Mouse (Mus musculus): ENCODE measurements at regions not wholly inside any gene's neighbourhood (a gene's known extent, or its start where the extent isn't known, plus 50 kb on each side); places are given as distances from the start of the nearest gene placed in this dataset.
A peak's percentile ranks its signal among the peaks of the same experiment; 100 is the strongest.

DNA sequence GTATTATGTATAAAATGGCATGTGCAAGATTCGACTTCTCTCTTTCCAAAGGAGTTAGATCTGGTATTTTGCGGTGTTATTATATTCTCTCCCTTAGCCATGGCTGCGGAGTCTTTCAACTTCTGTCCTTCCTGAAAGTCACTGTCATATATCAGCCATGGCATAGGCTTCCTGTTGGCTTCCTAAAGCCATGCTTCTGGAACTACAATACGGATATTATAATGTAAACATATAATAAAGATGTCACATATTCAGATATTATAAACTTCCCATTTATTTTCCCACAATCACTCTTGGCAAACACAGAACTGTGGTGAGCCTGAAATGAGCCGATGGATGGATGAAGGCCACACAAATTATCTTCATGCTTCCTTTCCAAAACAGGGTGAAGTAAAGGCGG is 240.8 kb downstream of the Basp1 start:
- WGBS = 90% methylated on average over 6 of the region's 6 CpGs

GRCm38 (mm10) chr15:25146371-25146770 is 267.2 kb downstream of the Basp1 start:
- H3K27ac ChIP-seq (ENCODE audit: low read depth, low read length) = no peak overlapping the region
- H3K36me3 ChIP-seq (ENCODE audit: control insufficient read depth, insufficient read depth, low read length) = no peaks in the 10 kb centered on the region
- no peaks in the 10 kb centered on the region for H3K9me3 ChIP-seq (ENCODE audit: control insufficient read depth, low read length)
- H3K4me3 ChIP-seq (ENCODE audit: low read depth, low read length) = no peak overlapping the region
- no peak overlapping the region for H3K4me2 ChIP-seq (ENCODE audit: low read depth, low read length)
- WGBS = 88% methylated on average over 1 of the region's 1 CpGs
- no peak overlapping the region for H3K9ac ChIP-seq (replicated peaks; ENCODE audit: low read depth, low read length)
- ATAC-seq (ENCODE audit: low read depth) = no peak
- no peaks in the 10 kb centered on the region for H3K27me3 ChIP-seq (ENCODE audit: control insufficient read depth, insufficient read depth, low read length)
- no peaks in the 10 kb centered on the region for H3K4me1 ChIP-seq (ENCODE audit: control insufficient read depth, insufficient read depth, low read length)

More for the DNA sequence above, 240.8 kb downstream of the Basp1 start:
- H3K9ac ChIP-seq (replicated peaks; ENCODE audit: low read depth, low read length) = no peak overlapping the region
- no peaks in the 10 kb centered on the region for H3K4me1 ChIP-seq (ENCODE audit: control insufficient read depth, insufficient read depth, low read length)
- H3K4me3 ChIP-seq (ENCODE audit: low read depth, low read length) = no peak overlapping the region
- H3K27me3 ChIP-seq (ENCODE audit: control insufficient read depth, insufficient read depth, low read length) = no peaks in the 10 kb centered on the region
- H3K9me3 ChIP-seq (ENCODE audit: control insufficient read depth, low read length) = no peaks in the 10 kb centered on the region
- ATAC-seq (ENCODE audit: low read depth) = no peak
- H3K27ac ChIP-seq (ENCODE audit: low read depth, low read length) = no peak overlapping the region
- H3K36me3 ChIP-seq (ENCODE audit: control insufficient read depth, insufficient read depth, low read length) = no peaks in the 10 kb centered on the region
- H3K4me2 ChIP-seq (ENCODE audit: low read depth, low read length) = no peak overlapping the region

DNA sequence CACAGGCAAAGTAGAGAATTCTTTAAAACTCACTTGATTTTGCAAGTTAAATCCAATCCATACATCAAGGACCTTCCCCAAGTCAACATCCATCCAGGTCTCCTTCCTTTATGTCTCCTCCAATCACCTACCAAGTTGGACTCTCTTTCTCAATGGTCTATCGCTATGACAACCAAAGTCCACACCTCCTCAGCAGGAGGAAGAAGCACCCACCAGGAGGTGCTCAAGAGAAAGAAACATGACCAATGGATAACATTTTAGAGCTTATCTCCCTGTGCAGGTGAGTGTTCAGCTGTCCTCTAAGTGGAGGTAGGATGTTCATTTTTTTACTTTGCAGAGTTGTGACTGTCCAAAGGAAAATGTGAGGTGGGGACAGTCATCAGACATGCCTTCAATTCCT is 269.3 kb downstream of the Basp1 start:
- Histone ChIP-seq H3K4me2 (ENCODE audit: low read depth, low read length) (no peak overlapping the region), H3K4me1 (ENCODE audit: control insufficient read depth, insufficient read depth, low read length) (no peaks in the 10 kb centered on the region; the same call in 1 of the 2 replicates), H3K9me3 (ENCODE audit: control insufficient read depth, low read length) (no peaks in the 10 kb centered on the region), H3K27me3 (ENCODE audit: control insufficient read depth, insufficient read depth, low read length) (no peaks in the 10 kb centered on the region), H3K9ac (replicated peaks; ENCODE audit: low read depth, low read length) (no peak overlapping the region), H3K36me3 (ENCODE audit: control insufficient read depth, insufficient read depth, low read length) (no peaks in the 10 kb centered on the region), H3K4me3 (ENCODE audit: low read depth, low read length) (no peak overlapping the region), H3K27ac (ENCODE audit: low read depth, low read length) (no peak overlapping the region)
- WGBS = 75% methylated on average over 1 of the region's 1 CpGs
- no peak for ATAC-seq (ENCODE audit: low read depth)

DNA sequence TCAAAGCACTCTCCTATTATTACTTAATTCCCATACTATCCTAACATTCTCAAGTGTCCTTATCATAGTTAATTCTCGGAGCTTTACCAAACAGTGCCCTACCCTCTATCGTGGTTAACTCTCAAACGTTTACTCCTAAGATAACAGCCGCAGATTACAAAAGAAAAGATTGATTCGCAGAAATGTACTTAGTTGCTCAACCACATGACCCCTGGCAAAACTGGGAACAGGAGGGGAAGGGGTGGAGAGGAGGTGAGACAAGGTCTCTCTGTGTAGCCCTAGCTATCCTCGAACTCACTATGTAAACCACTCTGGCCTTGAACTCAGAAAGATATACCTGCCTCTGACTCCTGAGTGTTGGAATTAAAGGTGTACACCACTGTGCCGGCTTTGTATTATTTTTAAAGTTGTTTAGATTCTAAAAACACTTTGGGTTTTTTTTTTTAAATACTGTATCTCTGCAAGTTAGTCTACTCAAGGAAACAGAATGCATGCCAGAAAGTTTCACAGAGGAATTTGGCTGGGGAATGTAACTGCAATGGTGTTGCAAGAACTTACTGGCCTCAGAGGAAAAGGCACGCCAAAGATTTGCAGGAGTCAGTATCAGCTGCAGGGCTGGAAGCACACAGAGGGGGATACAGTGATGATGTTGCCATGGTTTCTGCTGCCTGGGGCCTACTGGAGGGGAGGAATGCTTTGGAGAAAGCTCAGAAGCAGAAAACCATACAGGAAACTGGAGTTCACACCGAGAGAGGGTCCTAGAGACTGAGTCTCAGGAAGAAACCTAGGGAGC is 273.0 kb downstream of the Basp1 start:
- no peak overlapping the region for H3K4me2 ChIP-seq (ENCODE audit: low read depth, low read length)
- no peaks in the 10 kb centered on the region for H3K36me3 ChIP-seq (ENCODE audit: control insufficient read depth, insufficient read depth, low read length)
- no peak overlapping the region for H3K9ac ChIP-seq (replicated peaks; ENCODE audit: low read depth, low read length)
- 68% methylated on average over 9 of the region's 9 CpGs for WGBS
- no peak overlapping the region for H3K4me3 ChIP-seq (ENCODE audit: low read depth, low read length)
- no peaks in the 10 kb centered on the region for H3K27me3 ChIP-seq (ENCODE audit: control insufficient read depth, insufficient read depth, low read length)
- H3K27ac ChIP-seq (ENCODE audit: low read depth, low read length) = no peak overlapping the region; the same call in 1 of the 2 replicates
- ATAC-seq (ENCODE audit: low read depth) = peak; percentile 85; the same call in 1 of the 2 replicates
- H3K4me1 ChIP-seq (ENCODE audit: control insufficient read depth, insufficient read depth, low read length) = no peaks in the 10 kb centered on the region; the same call in 1 of the 2 replicates
- H3K9me3 ChIP-seq (ENCODE audit: control insufficient read depth, low read length) = no peaks in the 10 kb centered on the region

DNA sequence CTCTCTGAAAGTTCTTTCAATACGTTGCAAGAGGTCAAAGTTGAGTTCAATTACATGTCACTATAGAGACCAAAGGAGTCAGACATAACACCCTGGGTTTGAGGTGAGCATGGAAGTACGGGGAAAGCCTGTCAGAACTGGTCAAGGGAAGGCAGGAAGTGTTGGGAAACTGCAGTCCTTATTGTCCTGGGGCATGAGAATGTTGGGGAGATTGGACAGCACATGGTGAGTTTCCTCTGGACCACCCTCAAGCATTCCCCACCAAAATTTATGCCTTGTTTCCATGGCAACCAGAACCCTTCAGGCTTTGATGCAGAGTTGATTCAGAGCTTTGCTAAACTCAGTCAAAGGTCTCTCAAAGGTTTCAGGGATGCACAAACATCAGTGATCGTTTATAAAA is 276.5 kb downstream of the Basp1 start:
- no peak overlapping the region for H3K27ac ChIP-seq (ENCODE audit: low read depth, low read length)
- no peaks in the 10 kb centered on the region for H3K36me3 ChIP-seq (ENCODE audit: control insufficient read depth, insufficient read depth, low read length)
- no peaks in the 10 kb centered on the region for H3K27me3 ChIP-seq (ENCODE audit: control insufficient read depth, insufficient read depth, low read length)
- no peak overlapping the region for H3K4me3 ChIP-seq (ENCODE audit: low read depth, low read length)
- no peak overlapping the region for H3K9ac ChIP-seq (replicated peaks; ENCODE audit: low read depth, low read length)
- no peak overlapping the region for H3K4me2 ChIP-seq (ENCODE audit: low read depth, low read length)
- H3K4me1 ChIP-seq (ENCODE audit: control insufficient read depth, insufficient read depth, low read length) = no peaks in the 10 kb centered on the region; the same call in 1 of the 2 replicates
- 4% methylated on average over 3 of the region's 3 CpGs for WGBS
- peak; percentile 46 for ATAC-seq (ENCODE audit: low read depth)
- H3K9me3 ChIP-seq (ENCODE audit: control insufficient read depth, low read length) = no peaks in the 10 kb centered on the region

DNA sequence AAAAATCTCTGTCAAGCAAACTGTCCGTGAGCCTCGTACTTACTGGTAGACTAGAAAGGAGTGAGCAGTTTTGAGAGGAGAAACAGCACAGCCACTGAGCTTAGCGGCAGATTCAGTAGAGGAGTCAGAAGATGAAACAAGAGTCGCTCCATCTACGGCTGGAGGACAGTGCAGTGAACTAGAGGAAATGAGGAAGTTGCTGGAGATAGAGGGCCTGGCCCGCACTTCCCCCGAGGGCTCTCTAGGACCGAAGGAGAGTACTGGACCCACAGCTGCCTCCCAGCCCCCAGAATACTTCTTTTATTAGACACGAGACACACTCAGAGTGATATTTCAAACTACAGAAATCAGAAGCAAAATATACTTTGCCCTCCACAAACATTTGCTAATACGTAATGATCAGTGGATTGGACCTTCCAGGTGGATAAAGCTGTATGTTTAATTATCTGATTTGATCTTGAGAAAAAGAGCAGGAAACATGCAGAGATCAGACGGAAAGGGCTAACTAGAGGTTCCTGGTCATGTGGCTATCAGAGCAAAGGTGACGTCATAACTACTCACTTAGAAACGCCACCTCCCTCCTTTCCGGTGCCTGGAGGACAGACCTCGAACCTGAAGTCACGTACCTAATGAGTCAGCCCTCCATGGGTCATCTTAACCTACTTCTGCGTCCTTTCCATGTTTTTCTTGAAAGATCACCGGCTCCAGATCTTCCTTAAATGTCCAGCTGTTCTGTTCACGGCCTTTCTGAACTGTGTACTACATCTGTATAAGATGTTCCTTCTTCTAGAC is 277.9 kb downstream of the Basp1 start:
- Histone ChIP-seq H3K4me2 (ENCODE audit: low read depth, low read length) (no peak overlapping the region), H3K27me3 (ENCODE audit: control insufficient read depth, insufficient read depth, low read length) (no peaks in the 10 kb centered on the region), H3K36me3 (ENCODE audit: control insufficient read depth, insufficient read depth, low read length) (no peaks in the 10 kb centered on the region), H3K4me1 (ENCODE audit: control insufficient read depth, insufficient read depth, low read length) (no peaks in the 10 kb centered on the region), H3K4me3 (ENCODE audit: low read depth, low read length) (no peak overlapping the region), H3K9ac (replicated peaks; ENCODE audit: low read depth, low read length) (no peak overlapping the region), H3K27ac (ENCODE audit: low read depth, low read length) (no peak overlapping the region), H3K9me3 (ENCODE audit: control insufficient read depth, low read length) (no peaks in the 10 kb centered on the region)
- no peak for ATAC-seq (ENCODE audit: low read depth)
- 91% methylated on average over 19 of the region's 19 CpGs for WGBS

DNA sequence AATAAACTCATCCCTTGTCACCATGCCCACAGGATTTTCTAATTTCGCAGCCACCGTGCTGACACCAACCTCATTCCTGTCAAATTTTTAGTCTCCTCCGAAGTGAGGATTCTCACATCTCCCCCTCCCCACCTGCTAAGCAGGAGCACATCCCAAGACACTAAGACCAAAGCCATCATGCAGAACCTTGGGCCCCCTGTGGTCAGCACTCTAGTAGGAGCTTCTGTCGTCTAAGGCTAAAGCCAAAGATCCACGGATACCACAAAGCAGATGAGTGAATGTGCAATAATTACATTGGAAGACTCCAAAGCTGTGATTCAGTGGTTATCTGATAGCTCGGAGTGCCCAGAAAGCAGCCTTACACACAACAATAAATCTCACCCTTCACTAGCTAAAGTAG is 283.5 kb downstream of the Basp1 start:
- no peak overlapping the region for H3K4me3 ChIP-seq (ENCODE audit: low read depth, low read length)
- ATAC-seq (ENCODE audit: low read depth) = no peak
- H3K9ac ChIP-seq (replicated peaks; ENCODE audit: low read depth, low read length) = no peak overlapping the region
- H3K27ac ChIP-seq (ENCODE audit: low read depth, low read length) = no peak overlapping the region
- H3K9me3 ChIP-seq (ENCODE audit: control insufficient read depth, low read length) = no peaks in the 10 kb centered on the region
- no peak overlapping the region for H3K4me2 ChIP-seq (ENCODE audit: low read depth, low read length)
- no peaks in the 10 kb centered on the region for H3K4me1 ChIP-seq (ENCODE audit: control insufficient read depth, insufficient read depth, low read length)
- WGBS = 55% methylated on average over 6 of the region's 6 CpGs
- H3K36me3 ChIP-seq (ENCODE audit: control insufficient read depth, insufficient read depth, low read length) = no peaks in the 10 kb centered on the region
- H3K27me3 ChIP-seq (ENCODE audit: control insufficient read depth, insufficient read depth, low read length) = no peaks in the 10 kb centered on the region

- no peak for ATAC-seq (ENCODE audit: low read depth)
Measured at GRCm38 (mm10) chr15:25129572-25129971, 284.0 kb downstream of the Basp1 start.

DNA sequence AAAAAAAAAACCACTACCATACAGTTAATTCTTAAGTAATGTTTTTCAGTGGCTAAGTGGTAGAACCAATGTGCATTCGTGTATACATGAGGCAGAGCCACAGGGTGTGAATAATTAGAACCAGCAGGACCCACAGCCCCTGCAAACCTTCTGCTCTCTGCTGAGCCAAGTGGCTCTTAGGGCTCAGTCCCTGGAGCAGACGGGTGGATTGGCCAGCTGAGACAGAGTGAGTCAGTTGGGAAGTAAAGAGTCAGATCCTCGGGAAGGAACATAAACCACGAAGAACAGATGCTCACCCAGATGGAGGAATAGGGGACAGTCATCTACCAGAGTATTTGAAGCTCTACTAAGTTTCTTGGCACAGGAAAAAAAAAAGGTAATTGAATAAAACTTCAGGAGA is 293.1 kb downstream of the Basp1 start:
- Histone ChIP-seq H3K4me3 (ENCODE audit: low read depth, low read length) (no peak overlapping the region), H3K27me3 (ENCODE audit: control insufficient read depth, insufficient read depth, low read length) (no peaks in the 10 kb centered on the region), H3K4me2 (ENCODE audit: low read depth, low read length) (no peak overlapping the region), H3K36me3 (ENCODE audit: control insufficient read depth, insufficient read depth, low read length) (no peaks in the 10 kb centered on the region), H3K27ac (ENCODE audit: low read depth, low read length) (no peak overlapping the region), H3K9ac (replicated peaks; ENCODE audit: low read depth, low read length) (no peak overlapping the region), H3K9me3 (ENCODE audit: control insufficient read depth, low read length) (no peaks in the 10 kb centered on the region), H3K4me1 (ENCODE audit: control insufficient read depth, insufficient read depth, low read length) (no peaks in the 10 kb centered on the region; the same call in 1 of the 2 replicates)
- peak; percentile 58; the same call in 1 of the 2 replicates for ATAC-seq (ENCODE audit: low read depth)
- WGBS = 26% methylated on average over 4 of the region's 4 CpGs

More at GRCm38 (mm10) chr15:25129572-25129971, 284.0 kb downstream of the Basp1 start:
- H3K27me3 ChIP-seq (ENCODE audit: control insufficient read depth, insufficient read depth, low read length) = no peaks in the 10 kb centered on the region
- H3K4me2 ChIP-seq (ENCODE audit: low read depth, low read length) = no peak overlapping the region
- H3K36me3 ChIP-seq (ENCODE audit: control insufficient read depth, insufficient read depth, low read length) = no peaks in the 10 kb centered on the region
- no peak overlapping the region for H3K4me3 ChIP-seq (ENCODE audit: low read depth, low read length)
- 63% methylated on average over 5 of the region's 5 CpGs for WGBS
- H3K27ac ChIP-seq (ENCODE audit: low read depth, low read length) = no peak overlapping the region
- H3K4me1 ChIP-seq (ENCODE audit: control insufficient read depth, insufficient read depth, low read length) = no peaks in the 10 kb centered on the region
- no peak overlapping the region for H3K9ac ChIP-seq (replicated peaks; ENCODE audit: low read depth, low read length)
- H3K9me3 ChIP-seq (ENCODE audit: control insufficient read depth, low read length) = no peaks in the 10 kb centered on the region
